Mouse (Mus musculus) B cell, adult 67 days (primary cell): ENCODE results near the gene Ergic1. TPM values are rescaled to one million over a fixed set of nuclear protein-coding genes. Genes with fewer than 3 reads are reported as not detected.

Experiments
- total RNA-seq, 2 experiments: library from RNA; stranded (reverse); gene quantifications; 4 replicates each; pipeline ENCODE4 v1.2.4; 2023

The Ergic1 gene
- 10 to 100 TPM; 40.2 to 44.1 TPM for total RNA-seq

GRCm38 (mm10) chr17:26561290-26561640 lies at the start of gene Ergic1:
Ergic1 (plus strand) TSS chr17:26561489.

GRCm38 (mm10) chr17:26561651-26562181 lies 427 bp downstream of the Ergic1 start, which contains the start of gene Dusp1:
Dusp1 (minus strand) TSS chr17:26562128.

GRCm38 (mm10) chr17:26662978-26663683 lies 101.8 kb downstream of the Ergic1 start, which contains the start of gene Atp6v0e:
Atp6v0e (plus strand) TSS chr17:26663231.

Other genes with a start within 250 kb of the Ergic1 start
- under 1 TPM; 0.18 to 0.29 TPM for gene Neurl1b, start 146.7 kb upstream of the Ergic1 start, total RNA-seq
- gene Dusp1, start 639 bp downstream of the Ergic1 start, total RNA-seq, result 100 to 1,000 TPM; 319 to 555 TPM
- 100 to 1,000 TPM; 107 to 139 TPM for gene Atp6v0e, start 101.7 kb downstream of the Ergic1 start, total RNA-seq
- gene Crebrf, start 154.2 kb downstream of the Ergic1 start, total RNA-seq, result 100 to 1,000 TPM; 102 to 116 TPM
- gene Bnip1, start 219.6 kb downstream of the Ergic1 start, total RNA-seq, result 10 to 100 TPM; 49.2 to 56.2 TPM